Mouse (Mus musculus) myocyte (in vitro differentiated cells): ENCODE results near the gene Platr17. TPM values are rescaled to one million over a fixed set of nuclear protein-coding genes. Genes with fewer than 3 reads are reported as not detected.

Source experiments
- H3K27me3 ChIP-seq: one replicate; pipeline ENCODE4 v1.6.1; 2011; ENCODE audit not compliant: control insufficient read depth, insufficient read depth, insufficient read length
- H3K36me3 ChIP-seq: one replicate; pipeline ENCODE4 v1.6.1; 2011; ENCODE audit not compliant: control insufficient read depth, insufficient read depth
- H3K4me2 ChIP-seq: one replicate; pipeline ENCODE4 v1.6.1; 2011; ENCODE audit warnings: low read depth, control low read depth
- H3K4me3 ChIP-seq: one replicate; pipeline ENCODE4 v1.5.1; 2011; ENCODE audit warnings: mild to moderate bottlenecking, control low read depth, moderate library complexity
- H3K79me2 ChIP-seq: one replicate; pipeline ENCODE4 v1.6.1; 2011; ENCODE audit not compliant: control insufficient read depth, insufficient read depth
- H3ac ChIP-seq: one replicate; pipeline ENCODE4 v1.6.1; 2011; ENCODE audit not compliant: control insufficient read depth, insufficient read length
- CEBPB ChIP-seq: IDR thresholded peaks from 2 replicates; pipeline ENCODE4 v1.6.1; 2011; ENCODE audit warnings: mild to moderate bottlenecking, moderate library complexity; ENCODE audit not compliant: poor library complexity, insufficient read depth, severe bottlenecking
- E2F4 ChIP-seq: IDR thresholded peaks from one replicate; pipeline ENCODE4 v1.6.1; 2011; ENCODE audit warnings: mild to moderate bottlenecking, control low read depth, moderate library complexity; ENCODE audit not compliant: insufficient read depth
- MAX ChIP-seq: IDR thresholded peaks from one replicate; pipeline ENCODE4 v1.6.1; 2011; ENCODE audit warnings: low read depth, mild to moderate bottlenecking, control low read depth
- MYOD1 ChIP-seq, 3 experiments: IDR thresholded peaks; one replicate each; pipeline ENCODE4 v1.6.1; 2011; ENCODE audit warnings: control low read depth in 2 of 3, low read depth in 2 of 3, mild to moderate bottlenecking in 2 of 3, moderate library complexity in 1 of 3; ENCODE audit not compliant: insufficient read length in 2 of 3, control insufficient read depth in 1 of 3
- MYOG ChIP-seq, 3 experiments: IDR thresholded peaks; one replicate each; pipeline ENCODE4 v1.6.1; 2011; ENCODE audit warnings: control low read depth in 2 of 3, low read depth in 2 of 3, mild to moderate bottlenecking in 2 of 3; ENCODE audit not compliant: insufficient read length in 2 of 3, control insufficient read depth in 1 of 3, insufficient read depth in 1 of 3
- POLR2A ChIP-seq: IDR thresholded peaks from one replicate; pipeline ENCODE4 v1.6.1; 2011; ENCODE audit warnings: low read depth, mild to moderate bottlenecking, control low read depth, moderate library complexity; ENCODE audit not compliant: insufficient read length
- POLR2AphosphoS2 ChIP-seq: IDR thresholded peaks from one replicate; pipeline ENCODE4 v1.6.1; 2011; ENCODE audit warnings: low read depth, control low read depth; ENCODE audit not compliant: insufficient read length
- REST ChIP-seq: IDR thresholded peaks from one replicate; pipeline ENCODE4 v1.6.1; 2011; ENCODE audit warnings: mild to moderate bottlenecking, control low read depth, moderate library complexity; ENCODE audit not compliant: insufficient read depth, insufficient read length
- SRF ChIP-seq: IDR thresholded peaks from one replicate; pipeline ENCODE4 v1.6.1; 2011; ENCODE audit warnings: low read depth; ENCODE audit not compliant: control insufficient read depth, insufficient read length
- TCF12 ChIP-seq: IDR thresholded peaks from one replicate; pipeline ENCODE4 v1.6.1; 2011; ENCODE audit warnings: mild to moderate bottlenecking, control low read depth; ENCODE audit not compliant: poor library complexity, insufficient read depth, severe bottlenecking
- TCF3 ChIP-seq: IDR thresholded peaks from one replicate; pipeline ENCODE4 v1.6.1; 2011; ENCODE audit warnings: low read depth, control low read depth; ENCODE audit not compliant: insufficient read length
- USF1 ChIP-seq: IDR thresholded peaks from one replicate; pipeline ENCODE4 v1.6.1; 2011; ENCODE audit warnings: low read depth, mild to moderate bottlenecking, control low read depth, moderate library complexity
- polyA plus RNA-seq: library from polyadenylated mRNA; unstranded; fragments of >200 nt; fragmentation: generic; extraction: Trizol; gene quantifications from one replicate; pipeline ENCODE4 v1.2.1, GENCODE M21; 2012; ENCODE audit warnings: missing spikeins

The Platr17 gene
- polyA plus RNA-seq, 1 experiment, result 0.17 TPM

DNA sequence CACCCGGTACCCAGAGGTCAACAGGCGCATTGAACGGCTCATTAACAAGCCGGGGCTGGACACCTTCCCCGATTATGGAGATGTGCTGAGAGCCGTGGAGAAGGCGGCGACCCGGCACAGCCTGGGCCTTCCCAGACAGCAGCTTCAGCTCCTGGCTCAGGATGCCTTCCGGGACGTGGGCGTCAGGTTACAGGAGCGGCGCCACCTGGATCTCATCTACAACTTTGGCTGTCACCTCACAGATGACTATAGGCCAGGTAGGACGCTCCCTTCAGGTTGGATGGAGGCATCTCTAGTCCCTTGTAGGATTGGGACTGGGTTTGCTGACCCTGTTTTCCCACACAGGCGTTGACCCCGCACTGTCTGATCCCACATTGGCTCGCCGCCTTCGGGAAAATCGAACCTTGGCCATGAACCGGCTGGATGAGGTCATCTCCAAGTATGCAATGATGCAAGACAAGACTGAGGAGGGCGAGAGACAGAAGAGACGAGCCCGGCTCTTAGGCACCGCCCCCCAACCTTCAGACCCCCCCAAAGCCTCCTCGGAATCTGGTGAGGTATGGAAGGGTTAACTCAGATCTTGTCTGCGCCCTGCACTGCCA, 7.0 kb downstream of the Platr17 start:
- Histone ChIP-seq H3ac (no peak overlapping the region), H3K79me2 (peaks cover 15% of the 10 kb centered on the region), H3K4me2 (no peak overlapping the region), H3K27me3 (no peaks in the 10 kb centered on the region), H3K4me3 (no peak overlapping the region), H3K36me3 (peaks cover 11% of the 10 kb centered on the region)
- TF ChIP-seq TCF12 (no peak), REST (no peak), MYOG (IDR thresholded peaks at IDR 0.05; ENCODE audit: control insufficient read depth in 1 of 3, insufficient read depth in 1 of 3, insufficient read length in 2 of 3, low read depth in 2 of 3) (no peak), USF1 (no peak), E2F4 (no peak), MYOD1 (IDR thresholded peaks at IDR 0.05; ENCODE audit: control insufficient read depth in 1 of 3, insufficient read length in 2 of 3, low read depth in 2 of 3) (no peak), CEBPB (no peak), TCF3 (no peak), MAX (no peak), SRF (no peak), POLR2A (no peak), POLR2AphosphoS2 (no peak)

DNA sequence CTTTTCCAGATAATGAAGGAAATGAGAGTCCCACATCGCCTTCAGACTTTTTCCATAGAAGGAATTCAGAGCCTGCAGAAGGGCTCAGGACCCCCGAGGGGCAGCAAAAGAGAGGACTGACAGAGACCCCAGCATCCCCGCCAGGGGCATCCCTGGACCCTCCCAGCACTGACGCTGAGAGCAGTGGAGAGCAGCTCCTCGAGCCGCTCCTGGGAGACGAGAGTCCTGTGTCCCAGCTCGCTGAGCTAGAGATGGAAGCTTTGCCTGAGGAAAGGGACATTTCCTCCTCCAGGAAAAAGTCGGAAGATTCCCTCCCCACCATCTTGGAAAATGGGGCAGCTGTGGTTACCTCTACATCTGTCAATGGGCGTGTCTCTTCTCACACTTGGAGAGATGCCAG, 8.3 kb downstream of the Platr17 start:
- no peak overlapping the region for H3ac ChIP-seq
- no peaks in the 10 kb centered on the region for H3K27me3 ChIP-seq
- peaks cover 16% of the 10 kb centered on the region for H3K79me2 ChIP-seq
- peaks cover 11% of the 10 kb centered on the region for H3K36me3 ChIP-seq
- TF ChIP-seq SRF, result no peak
- TF ChIP-seq CEBPB, result no peak
- no peak for TF ChIP-seq MAX
- no peak for TF ChIP-seq REST
- no peak for TF ChIP-seq TCF3
- no peak overlapping the region for H3K4me3 ChIP-seq
- H3K4me2 ChIP-seq, result no peak overlapping the region

DNA sequence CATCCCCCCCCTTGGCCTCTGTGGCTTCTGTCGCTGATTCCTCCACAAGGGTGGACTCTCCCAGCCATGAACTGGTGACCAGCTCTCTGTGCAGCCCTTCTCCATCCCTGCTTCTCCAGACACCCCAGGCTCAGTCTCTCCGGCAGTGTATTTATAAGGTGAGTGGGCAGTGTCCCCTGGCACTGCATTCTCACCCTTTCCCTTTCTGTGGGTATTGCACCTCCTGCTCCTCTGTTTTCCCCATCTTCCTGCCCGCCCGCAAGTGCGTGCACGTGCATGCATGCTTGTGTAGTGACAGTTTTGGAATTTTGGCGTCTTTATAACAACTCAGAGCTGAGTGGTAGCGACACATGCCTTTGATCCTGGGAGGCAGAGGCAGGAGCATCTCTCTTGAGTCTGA, 9.0 kb downstream of the Platr17 start:
- Histone ChIP-seq H3K4me3 (no peak overlapping the region), H3K4me2 (no peak overlapping the region), H3K79me2 (peaks cover 16% of the 10 kb centered on the region), H3ac (no peak overlapping the region), H3K27me3 (no peaks in the 10 kb centered on the region), H3K36me3 (peaks cover 11% of the 10 kb centered on the region)
- no peak for TF ChIP-seq TCF3
- no peak for TF ChIP-seq POLR2A
- TF ChIP-seq SRF, result no peak
- TF ChIP-seq TCF12, result no peak
- TF ChIP-seq USF1, result no peak
- no peak for TF ChIP-seq REST
- no peak for TF ChIP-seq CEBPB
- no peak for TF ChIP-seq MYOG (IDR thresholded peaks at IDR 0.05; ENCODE audit: control insufficient read depth in 1 of 3, insufficient read depth in 1 of 3, insufficient read length in 2 of 3, low read depth in 2 of 3)
- no peak for TF ChIP-seq POLR2AphosphoS2
- no peak for TF ChIP-seq E2F4
- no peak for TF ChIP-seq MAX
- TF ChIP-seq MYOD1 (IDR thresholded peaks at IDR 0.05; ENCODE audit: control insufficient read depth in 1 of 3, insufficient read length in 2 of 3, low read depth in 2 of 3), result no peak

DNA sequence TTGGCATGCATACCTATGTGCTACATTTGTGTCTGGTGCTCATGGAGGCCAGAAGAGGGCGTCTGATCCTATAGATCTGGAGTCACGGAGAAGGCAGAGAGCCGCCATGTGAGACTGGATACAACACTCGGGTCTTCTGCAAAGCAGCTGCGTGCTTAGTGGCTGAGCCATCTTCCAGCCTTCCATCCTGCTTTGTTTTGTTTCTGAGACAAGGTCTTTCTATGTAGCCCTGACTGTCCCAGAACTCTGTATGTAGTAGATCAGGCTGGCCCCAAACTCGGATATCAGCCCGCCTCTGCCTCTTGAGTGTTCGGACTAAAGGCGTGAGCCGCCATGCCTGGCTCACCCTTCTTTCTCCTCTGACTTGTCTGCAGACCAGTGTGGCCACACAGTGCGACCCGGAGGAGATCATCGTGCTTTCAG, 10.0 kb downstream of the Platr17 start:
- no peak overlapping the region for H3ac ChIP-seq
- peak overlapping the region; percentile 41 for H3K4me3 ChIP-seq
- peaks cover 14% of the 10 kb centered on the region for H3K79me2 ChIP-seq
- TF ChIP-seq SRF (no peak), MYOG (IDR thresholded peaks at IDR 0.05; ENCODE audit: control insufficient read depth in 1 of 3, insufficient read depth in 1 of 3, insufficient read length in 2 of 3, low read depth in 2 of 3) (no peak), REST (no peak), POLR2AphosphoS2 (no peak), MAX (no peak), CEBPB (no peak), MYOD1 (IDR thresholded peaks at IDR 0.05; ENCODE audit: control insufficient read depth in 1 of 3, insufficient read length in 2 of 3, low read depth in 2 of 3) (no peak), USF1 (no peak), TCF12 (no peak), POLR2A (no peak), E2F4 (no peak), TCF3 (no peak)
- H3K4me2 ChIP-seq, result peak overlapping the region; percentile 61
- H3K27me3 ChIP-seq, result no peaks in the 10 kb centered on the region
- peaks cover 11% of the 10 kb centered on the region for H3K36me3 ChIP-seq
